21 mouse cellular contexts compared by ENCODE assay signal in genomic region chr11:48221156-48221555, GRCm38 (mm10).
DNase-seq lines count a peak whose midpoint lies in the region; ATAC-seq and TF ChIP-seq lines count a peak whose summit lies in the region.
"Had no signal": no experiment of that assay in that cellular context is flagged by ENCODE, and none has a peak within 500 bp of the region (broad histone marks: within the 10 kb centered on the region; RNA-seq: fewer than 3 reads in every experiment).

No protein-coding gene starts in this region.

- H3K9me3 ChIP-seq in forebrain, postnatal 0 days (ENCODE audit: low read length): no peaks in the 10 kb centered on the region
- no peaks in the 10 kb centered on the region for H3K9me3 ChIP-seq in forebrain, embryonic 10.5 days
- H3K9me3 ChIP-seq: embryonic facial prominence, embryonic 13.5 days; heart, embryonic 10.5 days; hindbrain, embryonic 15.5 days had no signal

- intact Hi-C loops in left cerebral cortex, postnatal 4 days (cut with DNase I): no loop called here

- 36% methylated on average over 4 of the region's 4 CpGs for WGBS in forebrain, postnatal 0 days
- 81% methylated on average over 4 of the region's 4 CpGs for whole genome bisulfite sequencing in forebrain, embryonic 10.5 days

- no peak overlapping the region for H3K4me2 ChIP-seq in forebrain, postnatal 0 days (ENCODE audit: low read depth)
- H3K4me2 ChIP-seq: embryonic facial prominence, embryonic 13.5 days; hindbrain, embryonic 15.5 days had no signal

- DNase-seq in cerebellum, postnatal 14 days: peak; percentile 26 to 31
- DNase-seq in cerebellum, adult 11-12 months: no peak
- peak; percentile 32 for DNase-seq in forebrain, postnatal 0 days
- DNase-seq in forebrain, embryonic 10.5 days (ENCODE audit: extremely low spot score, low spot score): no peak
- peak; percentile 1 for DNase-seq in left cerebral cortex, postnatal 4 days
- no peak for DNase-seq in left cerebral cortex, adult 11 months (ENCODE audit: low spot score)
- peak; percentile 76 for DNase-seq in brain, embryonic 14.5 days (ENCODE audit: low read depth)
- DNase-seq: adrenal gland, postnatal 14 days; cerebellum, adult 8-10 months; cerebellum, postnatal 36 days; gastrocnemius, postnatal 10 days; heart, adult 18-20 months; heart, postnatal 10 days; heart, postnatal 4 days had no signal

- TF ChIP-seq CTCF in forebrain, postnatal 0 days (IDR thresholded peaks at IDR 0.05; ENCODE audit: low read depth): peak; percentile 22; the same call in 1 of the 2 replicates
- no peak for TF ChIP-seq CTCF in brain, embryonic 14.5 days (IDR thresholded peaks at IDR 0.05; ENCODE audit: borderline replicate concordance, extremely low read depth, insufficient read depth, insufficient read length)

- H3K36me3 ChIP-seq in forebrain, postnatal 0 days (ENCODE audit: insufficient read depth): no peaks in the 10 kb centered on the region
- H3K36me3 ChIP-seq in forebrain, embryonic 10.5 days (replicated peaks): no peaks in the 10 kb centered on the region
- H3K36me3 ChIP-seq: embryonic facial prominence, embryonic 13.5 days; heart, embryonic 10.5 days; hindbrain, embryonic 15.5 days had no signal

- no peak overlapping the region for H3K27ac ChIP-seq in forebrain, postnatal 0 days (ENCODE audit: low read depth, low read length)
- H3K27ac ChIP-seq in forebrain, embryonic 10.5 days: no peak overlapping the region
- H3K27ac ChIP-seq: embryonic facial prominence, embryonic 13.5 days; heart, embryonic 10.5 days; hindbrain, embryonic 15.5 days had no signal

- TF ChIP-seq POLR2A in brain, embryonic 14.5 days (IDR thresholded peaks at IDR 0.05; ENCODE audit: borderline replicate concordance, extremely low read depth, insufficient read depth, insufficient read length, poor library complexity, severe bottlenecking): no peak

- no peak overlapping the region for H3K4me3 ChIP-seq in forebrain, postnatal 0 days (ENCODE audit: low read depth, low read length)
- no peak overlapping the region for H3K4me3 ChIP-seq in forebrain, embryonic 10.5 days
- H3K4me3 ChIP-seq: embryonic facial prominence, embryonic 13.5 days; heart, embryonic 10.5 days; hindbrain, embryonic 15.5 days had no signal

- no peak overlapping the region for H3K9ac ChIP-seq in forebrain, postnatal 0 days
- H3K9ac ChIP-seq: embryonic facial prominence, embryonic 13.5 days; hindbrain, embryonic 15.5 days had no signal

- H3K4me1 ChIP-seq in forebrain, postnatal 0 days (ENCODE audit: insufficient read depth): no peaks in the 10 kb centered on the region
- no peaks in the 10 kb centered on the region for H3K4me1 ChIP-seq in forebrain, embryonic 10.5 days
- H3K4me1 ChIP-seq: embryonic facial prominence, embryonic 13.5 days; heart, embryonic 10.5 days; hindbrain, embryonic 15.5 days had no signal

- ATAC-seq in forebrain, postnatal 0 days: no peak
- ATAC-seq: activated CD4-positive, CD25-positive, alpha-beta regulatory T cell, adult 4 months; inflammation-experienced regulatory T-cells, adult 6 months; intestine, postnatal 0 days; Patski had no signal

- no peaks in the 10 kb centered on the region for H3K27me3 ChIP-seq in forebrain, postnatal 0 days (ENCODE audit: insufficient read depth, low read length)
- H3K27me3 ChIP-seq in forebrain, embryonic 10.5 days (ENCODE audit: poor library complexity, severe bottlenecking): no peaks in the 10 kb centered on the region
- H3K27me3 ChIP-seq: embryonic facial prominence, embryonic 13.5 days; hindbrain, embryonic 15.5 days; Patski had no signal

Comparison
In these comparisons a context has a peak if more than half of its experiments do, and no peak if none do; other contexts are left out.
1. DNase-seq: peak in cerebellum, postnatal 14 days (2 of 2), forebrain, postnatal 0 days (single experiment), left cerebral cortex, postnatal 4 days (single experiment) and brain, embryonic 14.5 days (single experiment); none in cerebellum, adult 11-12 months (single experiment), forebrain, embryonic 10.5 days (single experiment) and left cerebral cortex, adult 11 months (single experiment).